Mouse (Mus musculus) spleen, adult 2 months (tissue): Measurements from ENCODE around the gene Hnrnpc. TPM values are rescaled to one million over a fixed set of nuclear protein-coding genes. Genes with fewer than 3 reads are reported as not detected.
"Not testable (repeated sequence)": the region's sequence is repeated elsewhere in the genome, so short reads cannot be mapped to it uniquely, and the experiment has no call there.

Experiments used
- DNase-seq, 2 experiments: peaks; one replicate each; pipeline versions ENCODE4 v3.0.0 to v3.0.0-alpha.2; 2012 to 2021; ENCODE audit warnings: low spot score in 2 of 2, low read depth in 1 of 2
- H3K27ac ChIP-seq: fragments of 200-500 bp; 2 replicates; pipeline ENCODE4 v1.5.1; 2012; ENCODE audit warnings: low read length, inconsistent platforms; ENCODE audit not compliant: insufficient read depth
- H3K27me3 ChIP-seq: fragments of 200-500 bp; 2 replicates; pipeline ENCODE4 v1.6.1; 2012; ENCODE audit warnings: mild to moderate bottlenecking, moderate library complexity, low read length, inconsistent platforms; ENCODE audit not compliant: control insufficient read depth, insufficient read depth
- H3K36me3 ChIP-seq: fragments of 200-500 bp; 2 replicates; pipeline ENCODE4 v1.6.1; 2012; ENCODE audit warnings: mild to moderate bottlenecking, low read length, inconsistent platforms; ENCODE audit not compliant: control insufficient read depth, insufficient read depth
- H3K4me1 ChIP-seq: fragments of 200-500 bp; 2 replicates; pipeline ENCODE4 v1.6.1; 2011; ENCODE audit warnings: inconsistent platforms; ENCODE audit not compliant: control insufficient read depth, insufficient read depth, insufficient read length
- H3K4me3 ChIP-seq: fragments of 200-500 bp; 2 replicates; pipeline ENCODE4 v1.5.1; 2011; ENCODE audit warnings: mild to moderate bottlenecking, inconsistent platforms; ENCODE audit not compliant: insufficient read depth, insufficient read length; ENCODE audit errors: extremely low read depth
- CTCF ChIP-seq: fragments of 200-500 bp; IDR thresholded peaks from 2 replicates; pipeline ENCODE4 v1.5.1; 2011; ENCODE audit warnings: mild to moderate bottlenecking, inconsistent platforms; ENCODE audit not compliant: insufficient read depth, insufficient read length, insufficient replicate concordance; ENCODE audit errors: extremely low read depth
- POLR2A ChIP-seq: fragments of 200-500 bp; IDR thresholded peaks from 2 replicates; pipeline ENCODE4 v1.6.1; 2011; ENCODE audit warnings: low read depth, low read length, inconsistent platforms
- WGBS: fragments of 180-500 bp; shearing (Covaris S2); methylation state at CpG from one replicate; pipeline ENCODE4 v1.1.7; 2018; 5-methylcytosine and 5-hydroxymethylcytosine counted together
- polyA plus RNA-seq: library from polyadenylated mRNA; depleted of rRNA; stranded (reverse); fragments of >200 nt; gene quantifications from 2 replicates; pipeline ENCODE4 v1.2.3, GENCODE M21; 2012

The Hnrnpc gene
- polyA plus RNA-seq, 1 experiment: 57.3 TPM

DNA sequence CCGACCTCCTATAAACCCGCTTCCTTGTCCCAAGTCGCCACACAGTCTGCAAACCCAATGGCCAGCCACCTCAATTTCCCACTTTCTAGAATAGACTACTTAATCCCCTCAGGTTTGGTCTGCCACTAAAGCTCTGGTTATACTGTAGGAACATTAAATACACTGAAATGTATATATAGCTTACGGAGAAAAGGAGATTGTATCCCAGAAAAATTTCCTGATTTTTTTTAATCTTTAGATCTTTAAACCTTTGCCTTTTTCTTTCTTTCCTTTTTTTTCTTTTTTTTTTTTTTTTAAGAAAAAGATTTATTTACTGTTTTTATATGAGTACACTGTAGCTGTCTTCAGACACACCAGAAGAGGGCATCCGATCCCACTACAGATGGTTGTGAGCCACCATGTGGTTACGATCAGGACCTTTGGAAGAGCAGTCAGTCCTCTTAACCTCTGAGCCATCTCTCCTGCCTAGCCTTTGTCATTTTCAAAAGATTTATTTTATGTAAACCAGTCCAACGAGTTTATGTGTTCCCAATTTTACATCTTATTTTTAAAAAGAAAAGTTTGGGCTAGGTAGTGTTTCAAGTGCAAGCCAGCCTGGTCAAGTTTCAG lies 953 bp upstream of the Hnrnpc start:
- peak overlapping the region; percentile 87 for H3K27ac ChIP-seq
- 41% methylated on average over 7 of the region's 7 CpGs for WGBS
- H3K4me1 ChIP-seq: peaks cover 4% of the 10 kb centered on the region
- no peaks in the 10 kb centered on the region for H3K27me3 ChIP-seq
- TF ChIP-seq CTCF (no peak), POLR2A (no peak)
- 0 out of 2 replicates have a peak, but pooled peaks cover 1% of the 10 kb centered on the region for H3K36me3 ChIP-seq
- DNase-seq: no peak
- H3K4me3 ChIP-seq: peak overlapping the region; percentile 32; the same call in 1 of the 2 replicates

DNA sequence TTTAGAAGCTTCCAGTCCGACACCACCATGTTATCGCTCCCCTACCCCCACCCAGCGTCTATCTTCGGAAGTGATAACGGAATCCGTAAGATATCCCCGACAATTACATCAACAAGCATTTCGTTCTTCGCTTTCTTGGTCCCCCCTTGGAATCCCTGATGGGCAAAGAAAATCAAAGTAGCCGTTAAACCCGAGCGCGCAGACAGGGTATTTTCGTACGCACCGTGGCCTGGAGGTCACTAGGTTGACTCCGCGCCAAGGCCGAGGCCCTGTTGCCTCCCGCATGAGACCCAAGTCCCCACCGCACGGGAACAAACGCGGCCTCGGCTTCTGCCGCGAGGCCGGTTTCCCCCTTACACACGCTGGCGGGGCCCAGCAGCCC lies 363 bp downstream of the Hnrnpc start:
- under 1% methylated on average over 30 of the region's 30 CpGs for WGBS
- no peak for TF ChIP-seq POLR2A
- no peak for TF ChIP-seq CTCF
- H3K4me3 ChIP-seq: peak overlapping the region; percentile 90
- no peaks in the 10 kb centered on the region for H3K27me3 ChIP-seq
- peaks cover 1% of the 10 kb centered on the region; the same call in 1 of the 2 replicates for H3K36me3 ChIP-seq
- H3K27ac ChIP-seq: peak overlapping the region; percentile 94
- peak in 1 of 2 experiments; percentile 26 for DNase-seq
- peaks cover 4% of the 10 kb centered on the region for H3K4me1 ChIP-seq

DNA sequence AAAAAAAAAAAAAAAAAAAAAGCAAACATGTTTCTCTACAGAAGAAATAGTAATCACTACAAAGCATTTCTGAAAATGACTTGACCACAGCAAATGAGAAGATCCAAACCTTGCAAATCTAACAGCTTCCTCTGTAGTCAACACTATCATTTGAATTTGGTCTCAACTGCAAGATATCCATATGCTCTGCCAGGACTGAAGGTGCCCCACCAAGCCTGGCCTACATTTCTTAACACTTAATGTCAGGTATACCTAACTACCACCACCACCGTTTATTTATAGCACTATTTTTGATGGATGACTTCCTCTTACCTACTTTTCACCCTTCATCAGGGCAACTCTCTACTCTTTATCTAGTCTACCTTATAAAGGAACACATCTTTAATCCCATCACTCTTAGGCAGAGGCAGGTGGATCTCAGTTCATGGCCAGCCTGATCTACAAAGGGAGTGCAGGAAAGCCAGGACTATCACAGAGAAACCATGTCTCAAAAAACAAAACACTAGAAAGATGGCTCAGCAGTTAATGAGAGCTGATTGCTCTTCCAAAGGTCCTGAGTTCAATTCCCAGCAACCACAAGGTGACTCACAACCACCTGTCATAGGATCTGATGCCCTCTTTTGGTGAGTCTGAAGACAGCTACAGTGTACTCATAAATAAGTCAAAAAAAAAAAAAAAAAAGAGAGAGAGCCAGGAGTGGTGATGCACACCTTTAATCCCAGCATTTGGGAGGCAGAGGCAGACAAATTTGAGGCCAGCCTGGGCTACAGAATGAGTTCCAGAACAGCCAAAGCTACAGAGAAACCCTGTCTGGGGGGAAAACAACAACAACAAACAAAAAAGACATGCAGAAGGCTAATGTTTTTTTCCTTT lies 2.3 kb downstream of the Hnrnpc start:
- Histone ChIP-seq H3K27ac (no peak overlapping the region), H3K27me3 (no peaks in the 10 kb centered on the region), H3K4me1 (peaks cover 4% of the 10 kb centered on the region), H3K36me3 (peaks cover 4% of the 10 kb centered on the region; the same call in 1 of the 2 replicates), H3K4me3 (no peak overlapping the region)
- WGBS: 5% methylated on average over 1 of the region's 1 CpGs
- DNase-seq: no peak
- no peak for TF ChIP-seq CTCF
- TF ChIP-seq POLR2A: no peak

DNA sequence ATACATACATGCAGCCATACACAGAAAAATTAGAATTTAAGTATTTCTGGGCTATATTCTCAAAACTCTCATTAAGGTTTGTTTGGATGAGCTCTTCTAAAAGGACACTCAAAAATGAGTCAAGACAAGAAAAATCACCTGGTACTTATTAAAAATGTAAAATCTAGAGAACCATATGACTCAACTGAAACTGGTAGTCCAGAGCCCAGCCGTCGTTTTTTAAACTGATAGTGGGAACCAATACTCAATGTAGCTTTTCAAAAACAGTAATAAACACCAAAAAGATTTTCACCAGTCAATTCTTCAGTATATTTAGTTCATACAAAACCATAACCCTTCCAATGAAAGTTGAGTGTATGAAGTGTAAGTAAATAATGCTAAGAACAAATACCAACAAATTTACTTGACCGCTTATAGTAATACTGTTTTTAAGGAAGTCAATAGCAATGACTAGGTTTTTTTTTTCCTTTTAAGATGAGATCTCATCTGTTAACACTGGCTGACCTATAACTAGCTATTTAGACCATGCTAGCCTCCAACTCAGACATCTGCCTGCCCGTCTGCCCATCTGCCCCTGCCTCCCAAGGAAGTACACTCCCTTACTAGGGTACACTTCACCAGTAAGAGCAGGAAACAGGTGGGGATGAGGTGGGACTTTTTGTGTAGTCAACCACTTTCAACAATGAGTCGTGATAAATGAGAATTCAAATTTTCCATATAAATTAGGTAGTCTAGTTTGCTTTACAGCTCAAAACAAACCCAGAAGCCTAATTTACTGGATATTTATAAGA lies 3.5 kb downstream of the Hnrnpc start:
- H3K4me3 ChIP-seq: peak overlapping the region; percentile 33; the same call in 1 of the 2 replicates
- 28% methylated on average over 5 of the region's 5 CpGs for WGBS

DNA sequence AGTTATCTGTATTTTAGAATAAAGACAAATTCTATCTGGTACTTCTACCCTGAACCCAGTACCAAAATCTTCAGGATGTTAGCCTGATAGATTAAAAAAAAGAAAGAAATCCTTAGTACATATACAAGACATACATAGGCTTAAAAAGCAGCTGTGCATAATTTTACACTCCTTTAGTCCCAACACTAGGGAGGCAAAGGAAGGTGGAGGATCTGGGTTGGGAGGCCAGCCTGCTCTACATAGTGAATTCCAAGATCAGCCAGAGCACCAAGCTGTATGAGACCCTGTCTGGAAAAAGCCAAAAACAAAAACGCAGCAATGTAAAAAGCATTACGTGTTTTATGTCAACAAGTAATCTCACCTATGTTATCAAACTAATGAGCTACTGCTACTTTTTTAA lies 4.3 kb downstream of the Hnrnpc start:
- DNase-seq: no peak
- peaks cover 4% of the 10 kb centered on the region; the same call in 1 of the 2 replicates for H3K36me3 ChIP-seq
- H3K4me3 ChIP-seq: no peak overlapping the region
- no peak for TF ChIP-seq CTCF
- TF ChIP-seq POLR2A: no peak
- H3K27ac ChIP-seq: no peak overlapping the region
- H3K4me1 ChIP-seq: peaks cover 4% of the 10 kb centered on the region
- 75% methylated on average over 2 of the region's 2 CpGs for WGBS
- no peaks in the 10 kb centered on the region for H3K27me3 ChIP-seq

More for the DNA sequence above, 3.5 kb downstream of the Hnrnpc start:
- Histone ChIP-seq H3K27me3 (no peaks in the 10 kb centered on the region), H3K4me1 (peaks cover 4% of the 10 kb centered on the region), H3K27ac (no peak overlapping the region), H3K36me3 (peaks cover 4% of the 10 kb centered on the region; the same call in 1 of the 2 replicates)
- TF ChIP-seq POLR2A: no peak
- TF ChIP-seq CTCF: no peak
- no peak for DNase-seq

DNA sequence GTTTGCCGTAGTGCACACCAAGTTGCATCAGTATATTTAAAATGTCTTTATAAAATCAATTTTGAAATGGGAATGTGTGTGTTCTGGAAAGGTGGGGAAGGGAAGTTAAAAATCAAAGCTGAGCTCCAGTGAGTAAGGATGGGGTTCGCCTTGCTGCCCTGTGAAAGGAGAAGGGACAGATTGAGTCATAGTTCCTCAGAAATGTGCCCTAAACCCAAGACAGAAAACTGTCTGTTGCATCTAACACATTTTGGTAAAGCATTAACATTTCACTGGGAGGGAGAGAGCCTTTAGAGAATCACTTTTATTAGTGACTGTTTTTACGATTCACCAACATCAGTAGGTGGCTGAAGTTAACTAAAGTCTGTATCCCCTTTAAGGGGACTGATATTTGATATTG lies 5.4 kb downstream of the Hnrnpc start:
- DNase-seq, H3K27me3 ChIP-seq, H3K4me3 ChIP-seq, H3K27ac ChIP-seq, H3K4me1 ChIP-seq, H3K36me3 ChIP-seq: not testable (repeated sequence)
- 65% methylated on average over 3 of the region's 3 CpGs for WGBS

DNA sequence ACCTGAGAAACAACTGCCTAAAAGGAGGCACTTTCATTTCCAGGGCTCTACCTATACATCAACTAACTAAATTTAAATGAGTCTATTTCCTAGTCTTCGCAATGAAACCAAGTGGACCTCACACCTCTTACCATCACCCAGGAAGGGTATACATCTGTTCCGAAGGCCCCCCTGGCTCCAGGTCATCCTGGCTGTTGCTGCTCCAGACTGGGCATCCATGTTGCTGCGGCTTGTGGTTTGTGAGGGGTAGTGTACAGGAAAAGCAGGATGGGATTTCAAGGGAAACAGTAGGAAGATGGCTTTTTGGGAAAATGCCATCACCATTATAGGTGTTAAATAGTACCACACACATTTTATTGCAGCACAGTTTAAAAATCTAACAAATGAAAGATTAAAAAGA lies 6.6 kb downstream of the Hnrnpc start:
- not testable (repeated sequence) for H3K27me3 ChIP-seq, H3K4me3 ChIP-seq, H3K27ac ChIP-seq, H3K4me1 ChIP-seq, DNase-seq
- H3K36me3 ChIP-seq: peaks cover 11% of the 10 kb centered on the region
- 96% methylated on average over 3 of the region's 3 CpGs for WGBS
